Mouse (Mus musculus) heart, adult 2 months (tissue): ENCODE data around the gene Gm37240.

Experiments
- CTCF ChIP-seq: fragments of 200-600 bp; IDR thresholded peaks from 2 replicates; pipeline ENCODE4 v1.8.1; 2022; ENCODE audit warnings: antibody characterized with exemption, mild to moderate bottlenecking, moderate library complexity
- EP300 ChIP-seq: fragments of 200-500 bp; IDR thresholded peaks from 2 replicates; pipeline ENCODE4 v1.6.1; 2011; ENCODE audit warnings: low read depth, low read length, control low read depth; ENCODE audit not compliant: insufficient read depth
- POLR2A ChIP-seq: fragments of 200-500 bp; IDR thresholded peaks from 2 replicates; pipeline ENCODE4 v1.6.1; 2011; ENCODE audit warnings: mild to moderate bottlenecking, low read depth, low read length, control low read depth; ENCODE audit not compliant: insufficient read depth

- TF ChIP-seq POLR2A = no peak
- no peak for TF ChIP-seq CTCF
- TF ChIP-seq EP300 = no peak
Observed at GRCm38 (mm10) chr3:84598756-84599155, 1288.6 kb downstream of the Gm37240 start.
